Mouse (Mus musculus) thymus, adult 2 months (tissue): ENCODE data around the gene Brd3. TPM values are rescaled to one million over a fixed set of nuclear protein-coding genes. Genes with fewer than 3 reads are reported as not detected.

Experiments used
- DNase-seq: peaks from one replicate; pipeline ENCODE4 v3.0.0; 2021
- H3K27ac ChIP-seq: fragments of 200-500 bp; 2 replicates; pipeline ENCODE4 v1.5.1; 2012; ENCODE audit warnings: low read length, control low read depth; ENCODE audit not compliant: control insufficient read depth, insufficient read depth
- H3K27me3 ChIP-seq: fragments of 200-500 bp; 2 replicates; pipeline ENCODE4 v1.6.1; 2012; ENCODE audit warnings: mild to moderate bottlenecking, low read length, moderate library complexity, mixed read lengths; ENCODE audit not compliant: control insufficient read depth, insufficient read depth
- H3K36me3 ChIP-seq: fragments of 200-500 bp; 2 replicates; pipeline ENCODE4 v1.6.1; 2012; ENCODE audit warnings: mild to moderate bottlenecking, low read length, moderate library complexity; ENCODE audit not compliant: control insufficient read depth, insufficient read depth
- H3K4me1 ChIP-seq: fragments of 200-500 bp; replicated peaks from 2 replicates; pipeline ENCODE4 v1.6.1; 2012; ENCODE audit warnings: low read length; ENCODE audit not compliant: control insufficient read depth, insufficient read depth
- H3K4me3 ChIP-seq: fragments of 200-500 bp; 2 replicates; pipeline ENCODE4 v1.5.1; 2012; ENCODE audit warnings: mild to moderate bottlenecking, low read length, control low read depth, moderate library complexity; ENCODE audit not compliant: control insufficient read depth, insufficient read depth
- CTCF ChIP-seq: fragments of 200-500 bp; IDR thresholded peaks from 2 replicates; pipeline ENCODE4 v1.5.1; 2012; ENCODE audit warnings: mild to moderate bottlenecking, control low read depth, low read length, moderate library complexity, borderline replicate concordance; ENCODE audit not compliant: control insufficient read depth, poor library complexity, insufficient read depth; ENCODE audit errors: extremely low read depth
- POLR2A ChIP-seq: fragments of 200-500 bp; IDR thresholded peaks from 2 replicates; pipeline ENCODE4 v1.6.1; 2012; ENCODE audit warnings: mild to moderate bottlenecking, low read length, control low read depth, moderate library complexity; ENCODE audit not compliant: control insufficient read depth, poor library complexity, insufficient read depth; ENCODE audit errors: extremely low read depth
- WGBS: fragments of 180-500 bp; shearing (Covaris S2); methylation state at CpG from one replicate; pipeline ENCODE4 v1.1.7; 2018; 5-methylcytosine and 5-hydroxymethylcytosine counted together
- polyA plus RNA-seq: library from polyadenylated mRNA; depleted of rRNA; stranded (reverse); fragments of >200 nt; gene quantifications from 2 replicates; pipeline ENCODE4 v1.2.3, GENCODE M21; 2012; rRNA removed

Gene Brd3
- polyA plus RNA-seq, 1 experiment, result 53.5 TPM

DNA sequence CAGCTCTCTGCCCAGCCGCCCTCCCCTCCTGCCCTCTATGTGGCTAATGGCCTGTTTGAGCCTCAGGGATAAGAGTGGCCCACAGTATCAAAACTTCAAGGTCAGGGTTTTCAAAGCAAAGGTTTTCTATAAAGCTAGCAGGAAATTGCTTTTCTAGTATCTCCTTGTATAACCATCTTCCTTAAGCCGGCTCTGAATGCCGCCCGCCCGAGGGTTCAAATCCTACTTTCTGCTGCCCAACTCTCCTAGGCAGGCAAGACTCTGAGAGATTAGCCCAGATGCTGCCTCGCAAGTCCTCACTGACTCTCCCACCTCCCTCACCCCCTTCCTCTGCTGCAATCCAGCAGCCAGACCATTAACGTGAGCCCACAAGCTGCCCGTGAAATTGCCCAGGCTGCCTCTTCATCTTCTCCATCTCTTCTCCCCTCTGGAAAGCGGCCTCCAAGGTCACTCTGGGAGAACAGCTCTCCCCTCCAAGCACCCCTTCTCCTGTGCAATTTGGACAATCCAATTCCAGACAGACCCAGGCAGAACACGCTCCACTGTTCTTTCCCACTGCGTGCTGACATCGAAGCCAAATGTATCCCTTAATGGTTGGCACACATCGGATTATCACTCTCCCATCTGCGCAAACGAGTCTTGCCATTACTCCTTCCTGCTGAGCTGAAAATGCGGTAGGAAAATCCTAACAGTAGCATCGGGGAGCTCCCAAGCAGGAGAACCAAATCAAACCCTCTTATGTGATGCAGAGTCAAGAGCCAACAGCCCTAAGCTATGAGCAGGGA is 110.6 kb downstream of the Brd3 start:
- Histone ChIP-seq H3K4me3 (no peak overlapping the region), H3K27me3 (no peaks in the 10 kb centered on the region), H3K27ac (no peak overlapping the region), H3K36me3 (no peaks in the 10 kb centered on the region), H3K4me1 (peaks cover 8% of the 10 kb centered on the region; the same call in 1 of the 2 replicates)
- WGBS, result 97% methylated on average over 17 of the region's 17 CpGs
- TF ChIP-seq POLR2A (no peak), CTCF (no peak)
- DNase-seq, result no peak

Other genes with a start within 250 kb of the Brd3 start
- gene Vav2, start 80.6 kb downstream of the Brd3 start, polyA plus RNA-seq, result 48.0 and 50.4 TPM in 2 replicates
- 1.9 and 2.0 TPM in 2 replicates for gene Brd3os, start 65.3 kb downstream of the Brd3 start, polyA plus RNA-seq
- 42.9 and 49.5 TPM in 2 replicates for gene Wdr5, start 7.5 kb upstream of the Brd3 start, polyA plus RNA-seq
- 35.9 and 40.3 TPM in 2 replicates for gene Rxra, start 168.8 kb upstream of the Brd3 start, polyA plus RNA-seq